Mouse (Mus musculus): ENCODE data around the gene Capsl. TPM values are rescaled to one million over a fixed set of nuclear protein-coding genes. Genes with fewer than 3 reads are reported as not detected.

Gene Capsl
- polyA plus RNA-seq, 1 experiment from 2014 or later: 3.8 TPM

DNA sequence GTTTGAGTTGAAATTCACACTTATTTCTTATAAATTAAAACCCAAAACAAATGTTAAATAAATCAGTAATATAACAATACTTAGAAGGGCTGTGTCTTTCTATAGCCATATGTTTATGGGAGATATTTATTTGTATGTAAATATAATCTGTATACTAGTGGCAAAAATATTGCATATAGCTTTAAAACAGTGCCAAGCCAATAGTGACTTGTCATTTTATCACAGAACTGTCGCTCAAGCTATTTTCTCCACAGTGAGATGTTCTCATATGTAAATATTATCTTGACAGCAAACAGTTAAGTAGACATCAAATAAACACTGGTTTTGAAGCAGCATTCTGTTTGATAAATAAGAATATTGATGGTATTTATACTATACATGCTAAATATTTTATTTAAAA lies 37.4 kb downstream of the Capsl start:
- ATAC-seq (replicated peaks; ENCODE audit: low FRiP score, low read depth) (no peak), DNase-seq (ENCODE audit: low spot score) (no peak)
- H3K9ac ChIP-seq (ENCODE audit: low read depth, low read length): no peak overlapping the region
- no peak overlapping the region for H3K4me2 ChIP-seq (ENCODE audit: low read length)
- no peaks in the 10 kb centered on the region for H3K36me3 ChIP-seq (ENCODE audit: insufficient read depth, low read length)
- no peaks in the 10 kb centered on the region for H3K9me3 ChIP-seq (replicated peaks; ENCODE audit: low read length)
- H3K27ac ChIP-seq: no peak overlapping the region
- no peaks in the 10 kb centered on the region for H3K4me1 ChIP-seq (replicated peaks; ENCODE audit: insufficient read depth, low read length)
- TF ChIP-seq CTCF (IDR thresholded peaks at IDR 0.05; ENCODE audit: low read depth): no peak
- no peaks in the 10 kb centered on the region for H3K27me3 ChIP-seq (ENCODE audit: insufficient read depth, low read length)
- WGBS: 90% methylated on average over 1 of the region's 1 CpGs
- H3K4me3 ChIP-seq (replicated peaks; ENCODE audit: low read depth, low read length): no peak overlapping the region

DNA sequence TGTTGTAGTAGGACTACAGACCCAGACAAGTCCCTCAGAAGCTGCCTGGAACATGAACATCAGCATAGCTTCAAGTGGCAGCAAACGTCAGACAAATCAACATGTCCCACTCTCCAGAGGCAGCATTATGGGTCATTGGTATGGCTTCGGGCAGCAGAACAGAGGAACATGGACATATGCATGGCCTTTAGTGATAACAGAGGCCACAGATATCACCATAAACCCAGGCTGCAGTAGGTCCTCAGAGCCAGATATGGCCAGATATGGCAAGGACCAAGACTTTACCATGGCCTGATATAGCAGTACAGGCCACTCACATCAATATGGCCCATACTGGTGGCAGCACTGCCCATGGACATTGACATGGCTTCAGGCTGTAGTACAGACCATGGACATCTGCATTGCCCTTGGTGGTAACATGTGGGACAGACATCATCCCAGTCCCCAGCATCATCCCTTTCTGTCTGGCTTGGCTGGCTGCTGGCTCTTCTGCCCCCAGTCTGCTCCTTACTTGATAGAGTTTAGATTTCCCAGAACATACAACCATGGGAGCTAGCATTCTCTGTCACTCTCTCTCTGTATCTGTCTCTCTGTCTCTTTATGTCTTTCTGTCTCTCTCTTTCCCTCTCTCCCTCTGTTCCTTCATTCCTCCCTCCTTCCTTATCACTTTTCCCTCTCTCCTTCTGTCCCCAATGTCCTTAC lies 53.7 kb downstream of the Capsl start:
- DNase-seq (ENCODE audit: low spot score) (no peak), ATAC-seq (replicated peaks; ENCODE audit: low FRiP score, low read depth) (no peak)
- H3K4me2 ChIP-seq (ENCODE audit: low read length): no peak overlapping the region
- H3K36me3 ChIP-seq (ENCODE audit: insufficient read depth, low read length): no peaks in the 10 kb centered on the region
- TF ChIP-seq CTCF (IDR thresholded peaks at IDR 0.05; ENCODE audit: low read depth): no peak
- no peak overlapping the region for H3K9ac ChIP-seq (ENCODE audit: low read depth, low read length)
- H3K4me1 ChIP-seq (replicated peaks; ENCODE audit: insufficient read depth, low read length): no peaks in the 10 kb centered on the region
- WGBS: 82% methylated on average over 2 of the region's 2 CpGs
- no peaks in the 10 kb centered on the region for H3K9me3 ChIP-seq (replicated peaks; ENCODE audit: low read length)
- no peak overlapping the region for H3K4me3 ChIP-seq (replicated peaks; ENCODE audit: low read depth, low read length)
- H3K27me3 ChIP-seq (ENCODE audit: insufficient read depth, low read length): no peaks in the 10 kb centered on the region
- no peak overlapping the region for H3K27ac ChIP-seq

DNA sequence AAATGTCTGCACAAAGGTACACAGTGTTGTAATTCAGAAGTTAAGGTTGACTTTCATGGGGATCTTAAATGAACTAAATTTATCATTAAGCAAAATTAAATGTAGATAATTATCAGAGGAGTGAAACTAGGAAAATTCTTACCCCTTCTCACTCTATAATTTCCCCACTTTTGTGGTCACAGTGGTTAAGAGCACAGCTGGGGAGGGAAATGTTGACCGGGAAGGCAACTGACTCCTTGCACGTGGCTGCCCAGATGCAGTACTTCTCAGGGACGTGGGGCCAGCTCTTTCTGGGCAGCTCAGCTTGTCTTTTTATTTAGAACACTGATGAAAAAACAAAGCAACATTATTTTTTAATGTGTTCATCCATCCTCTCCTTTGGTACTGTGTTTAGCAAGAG lies 56.2 kb downstream of the Capsl start:
- Histone ChIP-seq H3K9ac (ENCODE audit: low read depth, low read length) (no peak overlapping the region), H3K4me1 (replicated peaks; ENCODE audit: insufficient read depth, low read length) (no peaks in the 10 kb centered on the region), H3K4me3 (replicated peaks; ENCODE audit: low read depth, low read length) (no peak overlapping the region), H3K36me3 (ENCODE audit: insufficient read depth, low read length) (no peaks in the 10 kb centered on the region), H3K4me2 (ENCODE audit: low read length) (no peak overlapping the region), H3K27me3 (ENCODE audit: insufficient read depth, low read length) (no peaks in the 10 kb centered on the region), H3K9me3 (replicated peaks; ENCODE audit: low read length) (no peaks in the 10 kb centered on the region), H3K27ac (no peak overlapping the region)
- DNase-seq (ENCODE audit: low spot score): no peak
- no peak for TF ChIP-seq CTCF (IDR thresholded peaks at IDR 0.05; ENCODE audit: low read depth)
- no peak for ATAC-seq (replicated peaks; ENCODE audit: low FRiP score, low read depth)
- 75% methylated on average over 3 of the region's 3 CpGs for WGBS

Other genes starting within 250 kb of the Capsl start
- gene Ugt3a1, start 159.1 kb upstream of the Capsl start, polyA plus RNA-seq (2015; fragmentation: Nextera tagmentation; extraction: Ambion mirVana): 3.5 and 5.0 TPM in 2 replicates
- 25.8 and 34.6 TPM in 2 replicates for gene Ugt3a2, start 100.5 kb upstream of the Capsl start, polyA plus RNA-seq (2015; fragmentation: Nextera tagmentation; extraction: Ambion mirVana)
- 0.13 TPM in 1 of 2 replicates, not detected in the other for gene Il7r, start 94.1 kb downstream of the Capsl start, polyA plus RNA-seq (2015; fragmentation: Nextera tagmentation; extraction: Ambion mirVana)